Mouse (Mus musculus): ENCODE data around the gene Gtpbp3. TPM values are rescaled to one million over a fixed set of nuclear protein-coding genes. Genes with fewer than 3 reads are reported as not detected.

The Gtpbp3 gene
- polyA plus RNA-seq, 1 experiment from 2014 or later: 5.2 TPM

Other genes with a start within 250 kb of the Gtpbp3 start
- 15.5 and 16.8 TPM in 2 replicates for gene Myo9b, start 215.4 kb upstream of the Gtpbp3 start, polyA plus RNA-seq (2014; fragmentation: Nextera tagmentation; extraction: Ambion mirVana)
- 52.0 and 59.5 TPM in 2 replicates for gene Haus8, start 215.2 kb upstream of the Gtpbp3 start, polyA plus RNA-seq (2014; fragmentation: Nextera tagmentation; extraction: Ambion mirVana)
- gene Use1, start 121.3 kb upstream of the Gtpbp3 start, polyA plus RNA-seq (2014; fragmentation: Nextera tagmentation; extraction: Ambion mirVana): 121 TPM in 2 replicates
- 4.2 and 4.3 TPM in 2 replicates for gene Ocel1, start 116.8 kb upstream of the Gtpbp3 start, polyA plus RNA-seq (2014; fragmentation: Nextera tagmentation; extraction: Ambion mirVana)
- 24.9 and 29.4 TPM in 2 replicates for gene Nr2f6, start 106.1 kb upstream of the Gtpbp3 start, polyA plus RNA-seq (2014; fragmentation: Nextera tagmentation; extraction: Ambion mirVana)
- gene Ushbp1, start 92.3 kb upstream of the Gtpbp3 start, polyA plus RNA-seq (2014; fragmentation: Nextera tagmentation; extraction: Ambion mirVana): 3.5 and 5.7 TPM in 2 replicates
- gene Babam1, start 91.2 kb upstream of the Gtpbp3 start, polyA plus RNA-seq (2014; fragmentation: Nextera tagmentation; extraction: Ambion mirVana): 78.3 and 88.4 TPM in 2 replicates
- gene Ankle1, start 82.1 kb upstream of the Gtpbp3 start, polyA plus RNA-seq (2014; fragmentation: Nextera tagmentation; extraction: Ambion mirVana): 3.0 and 5.3 TPM in 2 replicates
- gene Abhd8, start 24.4 kb upstream of the Gtpbp3 start, polyA plus RNA-seq (2014; fragmentation: Nextera tagmentation; extraction: Ambion mirVana): 119 and 133 TPM in 2 replicates
- 199 and 222 TPM in 2 replicates for gene Mrpl34, start 23.1 kb upstream of the Gtpbp3 start, polyA plus RNA-seq (2014; fragmentation: Nextera tagmentation; extraction: Ambion mirVana)
- 213 and 233 TPM in 2 replicates for gene Dda1, start 18.9 kb upstream of the Gtpbp3 start, polyA plus RNA-seq (2014; fragmentation: Nextera tagmentation; extraction: Ambion mirVana)
- 7.7 and 9.4 TPM in 2 replicates for gene Ano8, start 2.1 kb upstream of the Gtpbp3 start, polyA plus RNA-seq (2014; fragmentation: Nextera tagmentation; extraction: Ambion mirVana)
- gene Plvap, start 23.6 kb downstream of the Gtpbp3 start, polyA plus RNA-seq (2014; fragmentation: Nextera tagmentation; extraction: Ambion mirVana): 3.6 and 4.1 TPM in 2 replicates
- gene Ccdc194, start 37.6 kb downstream of the Gtpbp3 start, polyA plus RNA-seq (2014; fragmentation: Nextera tagmentation; extraction: Ambion mirVana): not detected in 2 replicates
- gene Bst2, start 49.4 kb downstream of the Gtpbp3 start, polyA plus RNA-seq (2014; fragmentation: Nextera tagmentation; extraction: Ambion mirVana): 0.86 and 7.9 TPM in 2 replicates
- 54.6 and 61.5 TPM in 2 replicates for gene Mvb12a, start 54.8 kb downstream of the Gtpbp3 start, polyA plus RNA-seq (2014; fragmentation: Nextera tagmentation; extraction: Ambion mirVana)
- gene Tmem221, start 70.8 kb downstream of the Gtpbp3 start, polyA plus RNA-seq (2014; fragmentation: Nextera tagmentation; extraction: Ambion mirVana): not detected in 2 replicates
- not detected in 2 replicates for gene Nxnl1, start 78.5 kb downstream of the Gtpbp3 start, polyA plus RNA-seq (2014; fragmentation: Nextera tagmentation; extraction: Ambion mirVana)
- gene Slc27a1, start 80.8 kb downstream of the Gtpbp3 start, polyA plus RNA-seq (2014; fragmentation: Nextera tagmentation; extraction: Ambion mirVana): 33.5 and 41.6 TPM in 2 replicates
- 241 and 269 TPM in 2 replicates for gene Pgls, start 104.1 kb downstream of the Gtpbp3 start, polyA plus RNA-seq (2014; fragmentation: Nextera tagmentation; extraction: Ambion mirVana)
- 6.3 and 8.5 TPM in 2 replicates for gene Fam129c, start 109.5 kb downstream of the Gtpbp3 start, polyA plus RNA-seq (2014; fragmentation: Nextera tagmentation; extraction: Ambion mirVana)
- 60.4 and 70.3 TPM in 2 replicates for gene Colgalt1, start 122.9 kb downstream of the Gtpbp3 start, polyA plus RNA-seq (2014; fragmentation: Nextera tagmentation; extraction: Ambion mirVana)
- 17.4 and 18.9 TPM in 2 replicates for gene Unc13a, start 183.7 kb downstream of the Gtpbp3 start, polyA plus RNA-seq (2014; fragmentation: Nextera tagmentation; extraction: Ambion mirVana)
- gene Jak3, start 188.2 kb downstream of the Gtpbp3 start, polyA plus RNA-seq (2014; fragmentation: Nextera tagmentation; extraction: Ambion mirVana): 2.5 and 3.6 TPM in 2 replicates
- 0.89 TPM in 1 of 2 replicates, not detected in the other for gene Insl3, start 201.1 kb downstream of the Gtpbp3 start, polyA plus RNA-seq (2014; fragmentation: Nextera tagmentation; extraction: Ambion mirVana)
- gene B3gnt3, start 213.7 kb downstream of the Gtpbp3 start, polyA plus RNA-seq (2014; fragmentation: Nextera tagmentation; extraction: Ambion mirVana): 0.11 and 0.20 TPM in 2 replicates
- gene Fcho1, start 237.6 kb downstream of the Gtpbp3 start, polyA plus RNA-seq (2014; fragmentation: Nextera tagmentation; extraction: Ambion mirVana): 66.5 and 74.6 TPM in 2 replicates